Mouse (Mus musculus) WW6 (cell line): ENCODE data around the gene Zdhhc5.
"Not testable (repeated sequence)": the region's sequence is repeated elsewhere in the genome, so short reads cannot be mapped to it uniquely, and the experiment has no call there.

Source experiments
- DNase-seq: peaks from one replicate; pipeline ENCODE4 v3.0.0-alpha.2; 2013; ENCODE audit warnings: low read depth, low spot score

Zdhhc5 gene

DNA sequence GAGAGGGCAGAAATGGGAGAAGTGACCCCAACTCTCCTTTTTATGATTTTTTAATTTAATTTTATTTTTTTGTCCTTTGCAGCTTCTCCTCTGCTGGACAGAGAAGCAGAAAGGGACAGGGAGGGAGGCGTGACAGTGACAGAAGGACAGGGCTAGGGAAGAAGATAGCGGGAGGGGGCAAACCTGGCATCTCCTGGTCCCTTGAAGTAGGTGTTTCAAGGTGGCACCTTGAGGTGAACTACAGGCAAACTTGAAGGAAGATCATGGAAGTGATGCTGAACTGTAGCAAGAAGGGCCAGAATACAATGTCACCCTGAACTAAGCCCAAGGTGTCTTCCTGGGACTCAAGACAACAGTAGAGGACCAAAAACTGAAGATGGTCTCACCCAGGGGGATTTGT, 19.9 kb upstream of the Zdhhc5 start:
- DNase-seq: no peak

DNA sequence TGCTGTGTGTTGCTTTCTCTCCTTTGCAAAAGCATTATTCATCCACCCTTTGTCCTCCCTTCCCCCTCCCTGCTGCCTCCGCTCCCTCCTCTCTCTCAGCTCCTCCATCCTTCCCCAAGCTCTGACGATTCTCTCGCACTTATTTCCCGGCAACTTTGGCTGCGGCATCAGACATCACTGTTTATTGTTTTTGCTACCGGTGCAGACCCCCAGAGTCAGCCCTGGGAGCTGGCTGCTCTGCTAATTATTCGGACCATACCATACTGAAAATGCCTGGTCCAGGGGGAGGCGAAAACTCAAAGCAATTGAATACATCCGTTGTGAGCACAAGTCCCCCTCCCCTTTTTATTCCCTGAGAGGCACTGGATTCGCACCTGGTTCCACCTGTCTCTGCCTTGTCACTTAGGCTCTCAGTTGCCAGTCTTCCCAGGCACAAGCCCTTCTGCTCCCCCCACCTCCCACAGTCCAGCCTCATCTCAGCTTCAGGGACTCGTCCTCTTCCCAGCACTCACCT, 19.4 kb upstream of the Zdhhc5 start:
- no peak for DNase-seq

DNA sequence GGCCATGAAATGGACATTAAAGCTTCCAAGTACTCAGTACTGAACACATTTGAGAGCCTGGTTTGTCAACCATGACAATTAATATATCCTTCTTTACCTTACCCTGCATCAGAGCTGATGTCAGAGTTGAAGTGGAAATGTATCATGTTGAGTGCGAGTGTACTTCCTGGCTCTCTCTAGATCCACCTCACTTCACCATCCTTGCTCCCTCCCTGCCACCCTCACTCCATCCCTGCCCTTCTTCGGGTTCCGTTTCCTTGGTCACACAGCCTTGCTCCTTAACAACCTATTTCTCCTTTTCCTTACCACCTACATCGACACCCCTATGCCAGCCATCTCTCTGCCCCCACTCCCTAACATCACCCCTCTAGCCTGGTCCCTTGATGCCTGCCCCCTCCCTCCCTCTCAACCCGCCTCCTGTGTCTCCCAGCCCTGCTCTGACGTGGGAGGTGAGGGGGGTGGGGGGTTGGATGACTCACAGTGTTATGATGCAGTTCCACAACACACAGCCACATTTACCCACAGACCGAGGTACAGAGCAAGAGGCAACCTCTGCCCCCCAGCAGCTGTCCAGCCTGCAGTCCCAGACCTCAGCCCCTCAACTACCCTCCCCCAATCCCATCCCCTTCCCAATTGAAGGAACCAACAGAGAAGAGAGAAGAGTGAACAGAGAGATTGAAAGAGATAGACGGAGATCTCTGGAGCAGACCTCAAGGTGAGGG, 18.8 kb upstream of the Zdhhc5 start, which contains the start of gene Ypel4:
TSS of gene Ypel4 (plus strand) at position 480 of the 722 bp plus-strand sequence.
- DNase-seq: no peak

- no peak for DNase-seq
Observed at GRCm38 (mm10) chr2:84732394-84732793, 17.4 kb upstream of the Zdhhc5 start.

GRCm38 (mm10) chr2:84731206-84731605, 16.2 kb upstream of the Zdhhc5 start:
- DNase-seq: no peak

GRCm38 (mm10) chr2:84728191-84728590, 13.2 kb upstream of the Zdhhc5 start:
- not testable (repeated sequence) for DNase-seq

GRCm38 (mm10) chr2:84727172-84727858, 12.3 kb upstream of the Zdhhc5 start, which contains the start of gene Clp1:
Gene Clp1 (minus strand): TSS chr2:84727350.
- peak; percentile 96 for DNase-seq

GRCm38 (mm10) chr2:84726716-84727115, 11.7 kb upstream of the Zdhhc5 start:
- no peak for DNase-seq

GRCm38 (mm10) chr2:84725770-84726169, 10.8 kb upstream of the Zdhhc5 start:
- no peak for DNase-seq

DNA sequence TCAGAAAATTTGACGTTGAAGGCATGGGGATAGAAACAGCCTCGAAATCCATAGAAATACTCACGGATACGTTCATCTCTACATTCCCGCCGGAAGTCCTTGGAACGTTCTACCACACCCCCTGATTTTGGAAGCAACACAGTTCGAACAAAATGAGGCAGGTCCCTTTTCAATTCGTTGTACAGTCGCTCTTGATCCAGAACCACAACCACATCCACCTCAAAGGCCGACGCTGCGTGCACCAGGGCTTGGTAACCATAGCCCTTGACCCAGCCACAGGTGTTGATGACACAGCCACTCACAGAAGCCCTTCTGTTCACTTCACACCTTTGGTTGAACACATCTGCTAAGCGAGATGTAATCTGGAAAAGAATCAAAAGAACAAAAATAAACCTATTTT, 8.9 kb upstream of the Zdhhc5 start:
- no peak for DNase-seq

DNA sequence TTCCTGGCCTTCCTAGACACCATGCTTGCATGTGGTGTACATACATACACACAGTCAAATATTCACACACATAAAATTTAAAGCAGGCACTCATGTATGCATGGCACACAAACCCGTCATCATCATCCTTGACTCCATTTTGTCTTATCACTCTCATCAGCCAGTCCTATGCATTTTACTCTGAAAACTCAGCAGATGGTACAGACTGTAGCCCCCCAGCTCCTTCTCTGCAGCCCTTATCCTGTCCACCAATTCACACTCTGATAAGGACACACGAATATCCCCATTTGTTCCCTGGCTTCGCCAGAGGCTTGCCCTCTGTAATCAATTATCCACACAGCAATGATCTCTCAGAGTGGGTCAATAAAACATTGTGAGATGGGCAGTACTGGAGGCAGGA, 6.2 kb upstream of the Zdhhc5 start:
- DNase-seq: no peak

DNA sequence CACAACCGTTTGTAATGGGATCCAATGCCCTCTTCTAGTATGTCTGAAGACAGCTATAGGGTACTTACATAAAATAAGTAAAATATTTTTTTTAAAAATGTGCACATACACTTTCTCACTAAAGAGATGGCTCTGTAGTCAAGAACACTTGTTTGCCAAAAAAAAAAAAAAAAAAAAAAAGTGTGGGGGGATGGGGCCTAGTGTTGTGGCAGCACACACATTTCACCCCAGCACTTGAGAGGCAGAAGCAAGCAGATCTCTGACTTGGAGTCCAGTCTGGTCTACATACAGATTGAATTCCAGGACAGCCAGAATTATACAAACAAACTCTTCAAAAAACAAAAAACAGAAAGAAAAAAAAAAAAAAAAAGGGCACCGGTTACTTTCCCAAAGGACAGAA, 5.7 kb upstream of the Zdhhc5 start:
- no peak for DNase-seq

DNA sequence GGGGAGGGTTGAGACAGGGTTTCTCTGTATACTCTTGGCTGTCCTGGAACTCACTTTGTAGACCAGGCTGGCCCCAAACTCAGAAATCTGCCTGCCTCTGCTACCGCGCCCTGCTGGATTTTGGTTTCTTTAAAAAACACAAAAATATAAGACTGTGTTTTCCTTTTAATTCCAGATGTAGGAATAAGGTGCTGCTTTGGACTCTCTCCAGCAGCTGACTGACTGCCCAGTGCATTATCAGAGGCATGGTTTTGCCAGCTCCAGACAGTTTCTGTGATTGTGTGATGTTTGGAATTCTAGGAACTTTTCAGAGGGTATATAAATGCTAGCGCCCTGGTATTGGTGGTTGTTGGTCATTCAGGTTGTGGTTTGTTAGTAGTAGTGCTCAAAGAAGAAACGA, 2.4 kb upstream of the Zdhhc5 start:
- no peak for DNase-seq

GRCm38 (mm10) chr2:84716423-84717355, 1.7 kb upstream of the Zdhhc5 start:
- no peak for DNase-seq

GRCm38 (mm10) chr2:84715562-84716361, 782 bp upstream of the Zdhhc5 start:
- peak; percentile 78 for DNase-seq

DNA sequence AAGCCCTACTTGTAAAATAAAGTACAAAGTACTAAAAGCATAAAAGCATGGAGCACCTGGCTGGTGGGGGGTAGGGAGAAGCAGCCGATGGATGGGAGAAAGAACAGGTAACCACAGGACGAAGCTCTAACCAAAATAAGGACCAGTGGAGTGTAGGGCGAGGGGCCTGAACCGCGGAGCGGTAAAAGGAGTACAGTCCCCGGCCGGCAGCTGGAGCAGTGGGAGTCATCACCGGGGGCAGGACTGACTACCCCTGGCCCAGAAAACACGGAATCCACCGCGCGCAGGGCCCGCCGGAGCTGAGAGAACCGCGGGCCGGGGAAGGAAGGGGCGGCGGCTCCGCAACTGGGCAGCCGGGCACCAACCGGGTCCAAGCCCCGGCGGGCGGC, 564 bp downstream of the Zdhhc5 start:
- no peak for DNase-seq

GRCm38 (mm10) chr2:84711898-84712297, 3.1 kb downstream of the Zdhhc5 start:
- DNase-seq: no peak

DNA sequence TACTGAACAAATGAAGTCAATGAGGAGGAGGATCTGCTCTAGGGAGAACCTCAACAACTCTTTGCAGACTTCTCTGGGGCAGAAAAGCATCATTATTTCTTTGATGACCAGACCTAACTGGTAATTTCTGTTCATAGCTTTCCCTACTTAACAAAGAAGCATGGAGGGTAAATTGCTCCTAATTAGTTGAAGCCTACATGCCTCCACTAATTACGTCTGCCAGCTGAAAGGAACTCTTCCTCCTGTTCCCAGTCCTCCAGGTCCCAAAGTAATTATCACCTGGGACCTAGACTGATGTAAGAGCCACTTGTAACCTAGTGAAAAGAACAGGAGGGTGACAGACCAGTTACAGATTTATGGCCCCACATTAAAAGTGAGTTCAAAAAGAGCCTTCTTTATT, 7.5 kb downstream of the Zdhhc5 start:
- no peak for DNase-seq

DNA sequence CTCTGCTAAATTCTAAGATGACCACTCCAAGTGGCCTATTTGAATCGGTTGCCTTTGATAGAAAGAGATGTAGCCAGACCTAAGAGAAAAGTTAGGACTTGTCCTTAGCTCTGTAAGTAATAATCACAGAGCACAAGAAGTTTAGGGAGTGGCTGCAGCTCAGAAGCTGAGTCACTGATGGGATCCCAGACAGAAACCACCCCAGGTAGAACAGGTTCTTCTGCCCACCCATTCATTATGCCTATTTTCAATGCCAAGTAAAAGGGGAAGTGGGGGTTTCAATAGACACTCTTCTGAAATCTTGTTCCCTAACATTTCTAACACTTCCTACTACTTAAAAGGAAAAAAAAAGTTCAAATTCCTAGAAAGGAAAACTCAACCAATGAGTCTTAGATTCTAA, 9.7 kb downstream of the Zdhhc5 start:
- no peak for DNase-seq

GRCm38 (mm10) chr2:84704329-84704728, 10.7 kb downstream of the Zdhhc5 start:
- no peak for DNase-seq

DNA sequence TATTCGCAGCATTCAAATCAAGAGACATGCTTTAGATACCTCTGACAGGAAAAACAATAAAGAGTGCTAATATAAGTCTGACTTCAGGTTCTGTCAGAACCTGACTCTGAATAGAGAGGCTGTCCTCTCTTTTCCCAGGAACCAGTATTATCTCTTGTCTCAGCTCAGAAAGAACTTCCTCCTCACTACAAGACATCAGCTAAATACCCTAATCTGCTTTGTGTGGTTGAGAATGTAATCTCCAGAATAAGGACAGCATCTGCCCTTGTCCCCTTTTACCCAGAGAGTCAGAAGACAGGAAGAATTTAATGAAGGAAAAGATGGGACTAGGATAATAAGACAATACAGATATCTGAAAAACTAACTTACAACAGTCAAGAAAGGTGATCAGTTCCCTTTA, 11.5 kb downstream of the Zdhhc5 start:
- no peak for DNase-seq
